Mouse (Mus musculus): ENCODE results near the gene Aars2. TPM values are rescaled to one million over a fixed set of nuclear protein-coding genes. Genes with fewer than 3 reads are reported as not detected.

The Aars2 gene
- polyA plus RNA-seq, 1 experiment, result not detected

GRCm38 (mm10) chr17:45557998-45558862 is 51.6 kb downstream of the Aars2 start:
- H3K4me3 ChIP-seq (ENCODE audit: insufficient read depth, low read depth, low read length), result no peak overlapping the region
- H3K4me1 ChIP-seq (ENCODE audit: control insufficient read depth, insufficient read depth, low read length), result peaks cover 12% of the 10 kb centered on the region; the same call in 1 of the 2 replicates
- 71% methylated on average over 16 of the region's 16 CpGs for WGBS
- TF ChIP-seq CTCF (IDR thresholded peaks at IDR 0.05; ENCODE audit: insufficient read depth, low read depth, low read length), result no peak
- no peak for TF ChIP-seq POLR2A (IDR thresholded peaks at IDR 0.05; ENCODE audit: insufficient read depth, low read depth, low read length)
- H3K27ac ChIP-seq (ENCODE audit: insufficient read depth, low read depth, low read length), result no peak overlapping the region

DNA sequence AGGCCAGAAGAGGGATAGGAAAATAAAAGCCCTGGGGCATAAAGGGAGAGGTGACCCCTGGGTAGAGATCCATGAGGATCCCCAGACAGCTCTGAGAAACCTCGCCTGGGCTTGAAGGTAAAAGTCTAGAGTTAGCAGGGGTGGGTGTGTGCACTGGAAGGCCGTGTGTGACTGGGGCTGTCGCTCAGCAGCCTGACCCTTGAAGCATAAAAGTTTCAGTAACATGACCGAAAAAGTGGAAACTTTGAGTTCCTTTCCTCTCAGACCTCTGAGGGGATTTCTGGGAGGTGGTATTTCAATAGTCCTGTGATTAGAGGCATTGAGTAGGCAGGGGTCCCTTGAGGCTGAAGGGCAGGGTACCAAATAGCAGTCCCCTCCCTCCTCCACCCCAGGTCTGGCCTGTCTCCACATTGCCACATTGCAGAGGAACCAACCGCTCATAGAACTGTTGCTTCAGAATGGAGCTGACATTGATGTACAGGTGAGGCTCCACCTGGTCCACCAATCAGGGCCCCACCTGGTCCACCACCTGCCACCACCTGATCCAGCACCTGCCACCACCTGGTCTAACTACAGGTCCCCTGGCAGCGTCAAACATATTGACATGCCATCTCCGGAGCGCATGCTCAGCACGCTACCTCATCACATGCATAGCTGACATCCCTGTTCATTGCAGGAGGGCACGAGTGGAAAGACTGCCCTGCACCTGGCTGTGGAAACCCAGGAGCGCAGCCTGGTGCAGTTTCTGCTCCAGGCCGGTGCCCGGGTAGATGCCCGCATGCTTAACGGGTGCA is 53.3 kb downstream of the Aars2 start:
- Histone ChIP-seq H3K4me1 (ENCODE audit: control insufficient read depth, insufficient read depth, low read length) (peaks cover 18% of the 10 kb centered on the region), H3K4me3 (ENCODE audit: insufficient read depth, low read depth, low read length) (no peak overlapping the region), H3K27ac (ENCODE audit: insufficient read depth, low read depth, low read length) (no peak overlapping the region)
- TF ChIP-seq CTCF (IDR thresholded peaks at IDR 0.05; ENCODE audit: insufficient read depth, low read depth, low read length), result no peak
- TF ChIP-seq POLR2A (IDR thresholded peaks at IDR 0.05; ENCODE audit: insufficient read depth, low read depth, low read length), result no peak
- 89% methylated on average over 15 of the region's 15 CpGs for WGBS

- WGBS, result 77% methylated on average over 12 of the region's 12 CpGs
- Histone ChIP-seq H3K4me3 (ENCODE audit: insufficient read depth, low read depth, low read length) (no peak overlapping the region), H3K4me1 (ENCODE audit: control insufficient read depth, insufficient read depth, low read length) (peaks cover 11% of the 10 kb centered on the region), H3K27ac (ENCODE audit: insufficient read depth, low read depth, low read length) (no peak overlapping the region)
- TF ChIP-seq POLR2A (IDR thresholded peaks at IDR 0.05; ENCODE audit: insufficient read depth, low read depth, low read length) (no peak), CTCF (IDR thresholded peaks at IDR 0.05; ENCODE audit: insufficient read depth, low read depth, low read length) (no peak)
Observed at GRCm38 (mm10) chr17:45563216-45563615, 56.6 kb downstream of the Aars2 start.

DNA sequence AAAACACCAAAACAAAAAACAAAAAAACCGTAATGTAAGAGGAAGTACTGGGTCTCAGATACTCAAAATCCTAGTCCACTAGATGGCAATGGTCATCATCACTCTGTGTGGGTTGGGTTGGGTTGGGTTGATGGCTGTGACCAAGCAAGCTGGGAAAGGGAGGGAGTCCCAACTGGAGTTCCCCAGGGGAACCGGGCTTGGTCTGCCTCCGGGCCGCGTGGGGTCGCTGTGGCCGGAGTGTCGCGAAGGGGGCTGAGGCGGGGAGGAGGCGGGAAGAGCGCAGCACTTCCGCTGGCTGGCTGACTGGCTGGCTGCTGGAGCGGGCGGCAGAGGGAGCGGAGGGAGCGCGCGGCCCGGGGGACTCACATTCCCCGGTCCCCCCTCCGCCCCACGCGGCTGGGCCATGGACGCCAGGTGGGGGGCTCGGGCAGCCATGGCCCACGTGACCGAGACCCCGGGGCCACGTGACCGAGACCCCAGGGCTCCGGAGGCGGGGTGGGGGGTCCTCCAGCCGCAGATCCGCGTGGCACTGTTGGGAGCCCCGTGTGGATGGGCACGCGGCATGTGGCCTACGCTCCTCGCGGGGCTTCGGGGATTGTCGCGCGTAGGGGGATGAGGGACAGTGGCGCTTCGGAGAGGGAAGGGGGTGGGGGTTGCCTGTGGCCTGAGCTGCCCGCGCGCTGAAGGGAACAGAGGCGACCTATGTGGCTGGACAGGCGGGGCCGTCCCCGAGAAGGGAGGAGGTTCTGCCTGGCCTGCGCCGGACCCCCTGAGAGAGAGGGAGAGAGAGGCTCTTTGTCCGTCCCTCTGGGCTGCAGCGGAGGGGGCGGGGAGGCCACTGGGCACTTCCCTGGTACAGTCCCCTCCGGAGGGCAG is 57.3 kb downstream of the Aars2 start, which contains the start of gene Slc35b2:
TSS of gene Slc35b2 (plus strand) at position 220 of the 876 bp plus-strand sequence.
- WGBS, result under 1% methylated on average over 57 of the region's 61 CpGs

DNA sequence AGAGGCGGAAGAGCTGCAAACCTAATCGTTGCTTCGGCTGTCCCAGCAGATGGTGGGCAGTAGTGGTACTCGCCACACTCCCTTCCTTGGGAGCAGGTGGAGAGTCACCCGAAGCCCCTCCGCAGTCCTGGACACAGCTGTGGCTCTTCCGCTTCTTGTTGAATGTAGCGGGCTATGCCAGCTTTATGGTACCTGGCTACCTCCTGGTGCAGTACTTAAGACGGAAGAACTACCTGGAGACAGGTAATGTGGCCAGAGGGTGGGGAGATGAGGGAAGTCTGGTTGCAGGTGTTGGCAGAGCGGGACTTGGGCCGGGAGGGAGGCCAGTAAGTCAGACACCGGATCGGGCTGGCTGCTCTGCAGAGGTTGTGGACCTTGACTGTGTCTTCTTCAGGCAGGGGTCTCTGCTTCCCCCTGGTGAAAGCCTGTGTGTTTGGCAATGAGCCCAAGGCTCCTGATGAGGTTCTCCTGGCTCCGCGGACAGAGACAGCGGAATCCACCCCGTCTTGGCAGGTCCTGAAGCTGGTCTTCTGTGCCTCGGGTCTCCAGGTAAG is 58.0 kb downstream of the Aars2 start:
- no peak overlapping the region for H3K27ac ChIP-seq (ENCODE audit: insufficient read depth, low read depth, low read length)
- WGBS, result 10% methylated on average over 18 of the region's 18 CpGs

More for the DNA sequence above, 57.3 kb downstream of the Aars2 start, which contains the start of gene Slc35b2:
- peak; percentile 84 for TF ChIP-seq CTCF (IDR thresholded peaks at IDR 0.05; ENCODE audit: insufficient read depth, low read depth, low read length)
- peak; percentile 69; the same call in 1 of the 2 replicates for TF ChIP-seq POLR2A (IDR thresholded peaks at IDR 0.05; ENCODE audit: insufficient read depth, low read depth, low read length)
- peaks cover 11% of the 10 kb centered on the region for H3K4me1 ChIP-seq (ENCODE audit: control insufficient read depth, insufficient read depth, low read length)
- 0 out of 2 replicates have a peak within 1 kb of the TSS, but pooled peaks have one; percentile 6 for H3K27ac ChIP-seq (ENCODE audit: insufficient read depth, low read depth, low read length)
- H3K4me3 ChIP-seq (ENCODE audit: insufficient read depth, low read depth, low read length), result peak within 1 kb of the TSS; percentile 90

DNA sequence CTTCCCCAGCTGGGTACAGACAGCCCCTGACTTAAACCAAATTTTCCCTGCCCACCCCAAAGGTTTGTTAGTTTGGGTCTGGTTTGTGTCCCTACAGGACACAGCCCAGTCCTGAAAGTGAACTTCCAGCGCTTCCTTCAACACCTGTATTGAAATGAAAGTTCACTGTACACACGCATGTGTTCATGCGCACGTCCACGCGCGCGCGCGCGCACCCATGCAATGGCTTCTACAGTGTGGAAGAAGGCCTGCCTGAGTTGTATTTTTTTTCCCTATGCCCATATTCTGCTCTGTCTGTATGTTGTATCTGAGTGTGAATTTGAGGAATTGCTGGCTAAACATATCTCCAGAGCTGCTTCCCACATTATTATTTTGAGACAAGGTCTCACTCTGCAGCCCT is 58.5 kb downstream of the Aars2 start:
- TF ChIP-seq POLR2A (IDR thresholded peaks at IDR 0.05; ENCODE audit: insufficient read depth, low read depth, low read length), result no peak
- no peak for TF ChIP-seq CTCF (IDR thresholded peaks at IDR 0.05; ENCODE audit: insufficient read depth, low read depth, low read length)
- Histone ChIP-seq H3K4me1 (ENCODE audit: control insufficient read depth, insufficient read depth, low read length) (peaks cover 13% of the 10 kb centered on the region), H3K27ac (ENCODE audit: insufficient read depth, low read depth, low read length) (no peak overlapping the region), H3K4me3 (ENCODE audit: insufficient read depth, low read depth, low read length) (peak overlapping the region; percentile 90; the same call in 1 of the 2 replicates)
- 92% methylated on average over 11 of the region's 11 CpGs for WGBS

More for the DNA sequence above, 58.0 kb downstream of the Aars2 start:
- TF ChIP-seq POLR2A (IDR thresholded peaks at IDR 0.05; ENCODE audit: insufficient read depth, low read depth, low read length) (no peak), CTCF (IDR thresholded peaks at IDR 0.05; ENCODE audit: insufficient read depth, low read depth, low read length) (no peak)
- Histone ChIP-seq H3K4me3 (ENCODE audit: insufficient read depth, low read depth, low read length) (peak overlapping the region; percentile 90), H3K4me1 (ENCODE audit: control insufficient read depth, insufficient read depth, low read length) (peaks cover 13% of the 10 kb centered on the region)

- WGBS, result 83% methylated on average over 1 of the region's 1 CpGs
- TF ChIP-seq POLR2A (IDR thresholded peaks at IDR 0.05; ENCODE audit: insufficient read depth, low read depth, low read length), result no peak
- no peak for TF ChIP-seq CTCF (IDR thresholded peaks at IDR 0.05; ENCODE audit: insufficient read depth, low read depth, low read length)
- Histone ChIP-seq H3K27ac (ENCODE audit: insufficient read depth, low read depth, low read length) (no peak overlapping the region), H3K4me1 (ENCODE audit: control insufficient read depth, insufficient read depth, low read length) (peaks cover 13% of the 10 kb centered on the region), H3K4me3 (ENCODE audit: insufficient read depth, low read depth, low read length) (no peak overlapping the region)
Observed at GRCm38 (mm10) chr17:45566031-45566359, 59.4 kb downstream of the Aars2 start.
